Mouse (Mus musculus) ES-CJ7 (cell line): ENCODE measurements at regions not wholly inside any gene's neighbourhood (a gene's known extent, or its start where the extent isn't known, plus 50 kb on each side); places are given as distances from the start of the nearest gene placed in this dataset.

Experiments
- DNase-seq: peaks from one replicate; pipeline ENCODE4 v3.0.0; 2011; ENCODE audit warnings: low read depth, low spot score

- no peak for DNase-seq
Observed at GRCm38 (mm10) chr14:46082646-46083045, 296.6 kb upstream of the Gm15217 start.

DNA sequence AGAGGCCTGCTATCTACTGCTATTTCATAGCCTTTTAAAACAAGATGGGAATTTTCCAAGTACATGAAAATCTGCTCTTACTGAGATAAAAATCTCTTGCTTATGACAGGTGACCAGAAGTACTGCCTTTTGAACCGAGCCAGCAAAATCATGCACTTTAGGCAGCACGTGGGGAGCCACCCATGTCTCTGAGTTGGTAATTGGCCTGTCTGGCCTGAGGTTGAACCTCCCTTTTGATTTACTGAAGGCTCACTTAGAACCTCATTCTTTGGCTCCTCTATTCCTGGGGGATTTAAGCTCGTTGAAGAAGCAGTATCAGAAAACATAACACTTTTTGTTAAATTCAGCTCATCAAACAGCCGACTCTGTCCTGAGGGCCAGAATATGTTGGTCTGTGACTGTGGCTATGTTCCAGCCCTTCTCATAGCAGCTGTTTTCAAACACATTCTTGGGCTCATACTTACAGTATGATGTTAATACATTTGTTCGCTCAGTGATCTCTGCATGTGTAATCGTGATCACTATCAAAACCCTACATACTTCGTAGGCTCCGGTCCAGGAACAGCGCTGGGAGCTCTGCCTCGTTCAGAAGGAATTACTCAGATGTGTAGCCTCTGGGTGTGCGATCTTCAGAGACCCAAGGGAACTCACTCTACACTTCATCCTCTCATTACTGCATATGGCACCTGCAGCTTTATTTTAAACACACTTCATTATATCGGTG is 290.1 kb upstream of the Gm15217 start:
- DNase-seq: no peak

DNA sequence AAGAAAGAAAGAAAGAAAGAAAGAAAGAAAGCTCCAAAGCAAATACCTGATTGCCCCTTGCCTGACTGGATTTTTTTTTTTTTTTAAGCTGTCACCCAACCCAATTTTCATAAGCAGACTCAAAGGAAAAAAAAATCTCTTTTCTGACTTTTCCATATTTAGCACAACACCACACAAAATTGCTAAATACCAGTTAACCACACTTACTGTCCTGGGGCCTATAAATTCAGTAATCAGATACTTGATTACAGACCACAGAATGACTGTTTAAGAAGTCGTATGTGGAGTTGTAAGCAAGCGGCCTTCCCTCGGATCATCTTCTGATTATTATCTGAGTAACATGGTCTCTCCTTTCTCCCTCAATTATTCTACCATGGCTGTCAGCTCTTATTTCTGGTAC is 263.3 kb upstream of the Gm15217 start:
- DNase-seq: no peak

DNA sequence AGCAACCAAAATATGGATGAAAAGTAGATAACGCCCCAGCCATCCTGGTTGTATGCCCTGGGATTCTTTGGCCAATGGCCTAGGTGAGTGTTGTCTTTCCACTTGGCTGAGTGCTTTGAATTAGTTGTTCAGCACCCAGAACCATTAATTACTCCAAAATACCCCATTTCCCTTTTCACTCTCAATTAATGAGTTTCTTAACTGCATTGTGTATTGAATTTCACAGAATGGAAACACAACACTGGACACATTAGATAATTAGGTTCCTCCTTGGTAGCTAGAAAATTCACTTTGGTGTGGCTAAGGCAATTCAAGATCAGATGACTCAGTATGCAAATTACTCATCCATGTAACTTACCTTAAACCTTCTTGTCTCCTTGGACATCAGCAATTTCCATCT is 252.7 kb upstream of the Gm15217 start:
- no peak for DNase-seq

- DNase-seq: no peak
Observed at GRCm38 (mm10) chr14:46129762-46130161, 249.5 kb upstream of the Gm15217 start.

GRCm38 (mm10) chr14:46144175-46144574 is 235.0 kb upstream of the Gm15217 start:
- DNase-seq: no peak

GRCm38 (mm10) chr14:46144707-46145106 is 234.5 kb upstream of the Gm15217 start:
- no peak for DNase-seq

DNA sequence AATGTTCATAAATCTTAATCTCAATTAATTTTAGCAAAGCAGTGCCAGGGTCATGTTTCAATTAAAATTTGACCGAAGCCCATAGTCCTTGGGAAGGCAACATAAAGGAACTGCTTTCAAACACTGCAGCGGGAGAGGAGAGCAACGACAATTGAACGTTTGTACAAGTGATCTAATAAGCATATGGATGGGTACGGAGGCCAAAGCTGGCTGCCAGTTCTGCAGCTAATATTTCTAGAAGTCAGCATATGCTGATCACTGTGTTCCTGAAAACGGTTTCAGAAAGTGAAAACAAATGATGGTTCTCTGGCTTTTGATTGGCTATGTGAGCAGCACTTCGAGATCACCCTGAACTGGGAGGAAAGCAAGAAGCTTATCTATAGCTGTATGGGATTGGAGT is 233.6 kb upstream of the Gm15217 start:
- no peak for DNase-seq

GRCm38 (mm10) chr14:46149073-46149661 is 230.0 kb upstream of the Gm15217 start:
- DNase-seq: no peak

- no peak for DNase-seq
Observed at GRCm38 (mm10) chr14:46158741-46159140, 220.5 kb upstream of the Gm15217 start.

DNA sequence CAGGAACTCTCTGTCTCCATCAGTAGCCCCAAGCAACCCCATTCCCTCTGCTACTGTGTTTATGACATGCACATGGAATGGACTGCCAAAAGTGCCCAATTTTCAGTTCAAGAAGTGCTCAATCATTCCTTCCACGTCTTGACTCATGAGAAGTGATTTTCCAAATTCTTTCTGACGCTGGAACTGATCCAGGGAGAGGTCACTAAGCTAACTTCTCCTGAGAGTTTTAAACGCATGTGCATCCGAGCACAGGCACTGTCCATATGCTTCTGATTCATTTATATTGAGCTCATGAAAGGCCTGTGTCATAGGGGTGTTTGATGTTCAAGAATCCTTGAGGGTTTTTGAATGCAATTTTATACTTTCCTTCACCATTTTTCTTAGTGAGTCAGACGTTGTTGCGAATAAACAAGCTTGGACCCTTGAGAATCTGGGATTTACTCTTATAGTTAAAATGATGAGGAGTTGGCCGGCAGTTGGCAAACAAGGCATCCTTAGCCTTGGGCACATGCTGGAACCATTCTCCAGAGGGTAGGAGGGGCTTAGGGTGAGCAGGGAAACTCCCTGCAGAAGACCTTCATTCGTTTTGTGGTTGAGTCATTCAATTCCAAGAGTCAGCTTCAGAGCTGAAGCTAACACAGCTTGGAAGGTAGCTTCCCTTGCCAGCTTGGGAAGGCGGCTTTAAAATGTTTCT is 206.9 kb upstream of the Gm15217 start:
- no peak for DNase-seq

GRCm38 (mm10) chr14:46172875-46173324 is 206.3 kb upstream of the Gm15217 start:
- no peak for DNase-seq

DNA sequence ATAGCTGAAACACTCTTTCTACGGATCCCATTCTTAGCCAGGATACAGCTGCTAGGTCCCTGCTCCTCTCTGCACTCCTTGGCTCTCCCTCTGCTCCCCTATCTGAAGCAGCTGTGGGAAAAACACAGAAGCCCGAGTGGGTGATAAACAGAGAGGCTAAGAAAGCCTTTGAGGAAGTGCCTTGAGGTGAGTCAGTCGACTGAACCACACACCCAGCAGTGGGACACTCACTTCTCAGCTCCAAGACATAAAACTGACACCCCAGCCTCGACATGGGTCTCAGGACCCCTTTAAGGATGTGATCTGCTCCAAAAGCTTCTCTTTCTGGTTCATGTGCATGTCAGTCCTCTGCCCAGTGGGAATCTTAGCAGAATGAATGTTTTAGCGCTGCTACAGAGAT is 204.8 kb upstream of the Gm15217 start:
- no peak for DNase-seq

DNA sequence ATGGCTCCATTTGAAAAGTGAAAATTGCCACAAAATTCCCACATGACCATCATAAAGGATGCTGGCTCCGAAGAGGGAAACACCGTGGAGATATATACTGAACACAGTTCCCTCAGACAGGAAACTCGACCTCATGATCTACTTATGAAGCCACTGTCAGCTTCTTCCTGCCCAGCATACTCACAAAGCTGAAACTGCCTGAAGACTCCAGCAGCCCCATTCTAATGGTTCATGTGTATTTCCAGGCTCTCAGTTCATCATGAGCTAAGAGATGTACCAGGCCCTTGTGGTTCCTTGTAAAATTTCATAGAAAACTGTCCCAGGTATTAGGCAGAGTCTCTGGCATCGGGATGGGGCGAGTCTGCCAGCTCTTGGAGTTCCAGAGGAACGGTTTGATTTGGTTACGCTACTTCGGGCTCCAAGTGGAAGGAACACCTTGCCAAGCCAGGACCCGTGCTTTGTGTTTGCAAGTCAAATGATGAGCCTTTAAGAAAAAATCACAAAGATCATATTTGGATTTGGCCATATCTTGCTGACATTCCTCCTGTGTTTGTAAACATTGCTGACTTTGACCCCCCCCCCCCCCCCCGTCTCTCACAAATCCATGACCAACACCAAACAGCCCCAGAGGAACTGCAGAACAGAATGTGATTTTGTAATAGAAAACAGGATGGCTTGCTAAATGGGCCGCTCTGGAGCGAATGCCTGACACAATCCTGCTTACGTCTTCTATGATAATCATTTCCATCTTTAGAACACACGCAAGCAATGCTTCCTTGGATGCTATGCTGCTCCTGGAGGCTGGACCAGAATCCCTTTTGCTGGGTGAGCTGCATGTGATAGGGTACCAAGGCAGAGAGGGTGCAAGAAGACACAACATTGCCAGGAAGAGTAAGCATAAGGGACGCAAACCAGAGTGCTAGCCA is 203.7 kb upstream of the Gm15217 start:
- no peak for DNase-seq

DNA sequence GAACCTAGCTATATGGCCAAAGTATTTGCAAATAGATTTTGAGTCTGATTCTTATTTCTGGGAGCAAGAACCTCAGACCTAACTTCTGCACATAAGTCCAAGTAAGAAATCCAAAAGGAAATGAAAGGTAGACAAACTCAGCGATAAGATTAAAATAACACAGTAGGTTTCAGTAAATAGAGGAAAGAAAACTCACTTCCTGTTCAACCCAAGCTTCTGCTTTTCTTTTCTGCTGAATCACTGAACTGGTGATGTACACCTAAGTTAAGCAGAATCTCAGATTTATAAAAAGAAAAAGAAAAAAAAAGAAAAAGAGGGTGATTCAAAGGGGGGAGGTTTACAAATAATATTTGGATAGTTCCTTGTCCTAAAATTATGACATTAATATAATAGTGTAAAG is 200.2 kb upstream of the Gm15217 start:
- DNase-seq: no peak

- DNase-seq: no peak
Observed at GRCm38 (mm10) chr14:46191639-46192399, 187.4 kb upstream of the Gm15217 start.

DNA sequence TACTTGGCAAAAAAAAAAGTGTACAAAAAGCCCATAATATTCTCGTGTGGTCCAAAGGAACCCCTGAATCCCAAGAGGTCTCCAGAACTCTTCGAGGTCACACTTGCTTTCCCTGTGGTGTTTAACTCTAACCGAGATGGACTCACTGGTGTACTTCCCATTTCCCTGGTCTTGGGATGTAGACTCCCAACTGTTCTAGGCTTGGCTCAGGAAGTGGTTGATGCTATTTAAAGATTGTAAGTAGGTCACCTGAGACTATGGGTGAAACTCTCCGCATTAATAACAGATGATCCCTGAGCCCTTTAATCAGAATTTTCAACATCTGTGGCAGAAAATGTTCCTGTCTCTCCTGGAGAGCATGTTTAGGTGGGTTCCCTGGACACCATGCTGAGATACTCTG is 185.6 kb upstream of the Gm15217 start:
- DNase-seq: no peak

DNA sequence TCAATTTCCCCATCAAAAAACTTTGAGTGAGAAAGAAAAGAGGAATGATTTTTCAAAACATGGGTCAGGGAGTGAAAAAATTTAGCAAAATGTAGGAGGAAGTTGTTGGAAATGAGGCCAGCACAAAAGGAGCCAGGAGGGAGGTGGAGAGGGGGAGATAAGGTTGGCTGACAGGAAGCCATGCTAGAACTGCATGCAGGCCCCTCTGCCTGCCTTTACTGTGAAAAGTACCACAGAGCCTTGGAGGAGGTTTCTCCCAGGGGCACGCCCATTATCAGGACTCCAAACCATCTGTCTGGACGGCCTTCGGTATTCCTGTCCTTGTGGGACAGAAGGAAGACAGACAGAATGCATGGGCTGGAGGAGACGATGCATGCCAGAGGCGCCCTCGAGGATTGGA is 183.3 kb upstream of the Gm15217 start:
- no peak for DNase-seq

DNA sequence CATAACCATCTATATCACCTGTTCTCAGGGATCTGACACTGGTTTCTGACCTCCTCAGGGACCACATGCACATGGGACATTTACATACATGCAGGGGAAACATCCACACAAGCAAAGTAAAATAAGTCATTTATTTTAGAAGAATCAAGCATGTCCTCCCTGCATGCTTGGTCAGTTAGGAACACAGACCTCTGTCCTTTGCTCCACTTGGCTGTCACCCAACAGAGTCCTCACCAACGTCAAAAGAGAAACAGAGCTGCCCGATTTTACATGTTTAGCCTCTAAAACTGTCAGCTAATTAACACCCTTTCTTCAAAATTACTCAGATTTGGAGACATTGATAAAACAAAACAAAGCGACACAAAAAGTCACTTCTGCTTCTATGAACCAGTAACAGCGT is 176.4 kb upstream of the Gm15217 start:
- no peak for DNase-seq

- no peak for DNase-seq
Observed at GRCm38 (mm10) chr14:46220483-46220882, 158.7 kb upstream of the Gm15217 start.
